Mouse (Mus musculus) CH12.LX (cell line): Measurements from ENCODE around the gene Sez6l2. TPM values are rescaled to one million over a fixed set of nuclear protein-coding genes. Genes with fewer than 3 reads are reported as not detected.

ENCODE experiments used
- DNase-seq: peaks from one replicate; pipeline ENCODE4 v3.0.0-alpha.2; 2013; ENCODE audit errors: extremely low read depth
- H3K27ac ChIP-seq: 2 replicates; pipeline ENCODE4 v1.5.1; 2012; ENCODE audit warnings: low read depth, mild to moderate bottlenecking, control low read depth, moderate library complexity; ENCODE audit not compliant: insufficient read depth
- H3K27me3 ChIP-seq: replicated peaks from 2 replicates; pipeline ENCODE3; 2012; ENCODE audit warnings: inconsistent platforms
- H3K36me3 ChIP-seq, 2 experiments: replicated peaks in 1 of 2; 2 replicates each; pipeline versions ENCODE3 to v1.6.1; 2012; ENCODE audit warnings: inconsistent platforms in 1 of 2, low read length in 1 of 2, mild to moderate bottlenecking in 1 of 2, mixed read lengths in 1 of 2, moderate library complexity in 1 of 2; ENCODE audit not compliant: control insufficient read depth in 1 of 2, insufficient read depth in 1 of 2
- H3K4me1 ChIP-seq, 2 experiments: 2 replicates each; pipeline ENCODE4 v1.6.1; 2012; ENCODE audit warnings: inconsistent platforms in 1 of 2, moderate library complexity in 1 of 2; ENCODE audit not compliant: insufficient read depth in 2 of 2, control insufficient read depth in 1 of 2
- H3K4me2 ChIP-seq: 2 replicates; pipeline ENCODE4 v1.6.1; 2012; ENCODE audit warnings: low read depth, mild to moderate bottlenecking, control low read depth; ENCODE audit not compliant: poor library complexity, insufficient read depth, severe bottlenecking
- H3K4me3 ChIP-seq, 3 experiments: fragments of 150-350 bp in 1 of 3; sonication (generic) in 1 of 3; replicated peaks in 1 of 3; 2 replicates each; pipeline versions ENCODE3 to v1.5.1; 2011 to 2012; ENCODE audit warnings: low read depth in 2 of 3, low read length in 2 of 3, mild to moderate bottlenecking in 2 of 3, moderate library complexity in 2 of 3, control low read depth in 1 of 3, improper control_type of control experiment in 1 of 3, inconsistent platforms in 1 of 3, mixed read lengths in 1 of 3; ENCODE audit not compliant: poor library complexity in 1 of 3
- H3K79me2 ChIP-seq: replicated peaks from 2 replicates; pipeline ENCODE4 v1.6.1; 2012; ENCODE audit warnings: mild to moderate bottlenecking, moderate library complexity; ENCODE audit not compliant: control insufficient read depth, poor library complexity, insufficient read depth, severe bottlenecking; ENCODE audit errors: extremely low read depth
- H3K9ac ChIP-seq: 2 replicates; pipeline ENCODE4 v1.6.1; 2012; ENCODE audit warnings: low read depth, mild to moderate bottlenecking, control low read depth, moderate library complexity; ENCODE audit not compliant: insufficient read depth
- H3K9me3 ChIP-seq: replicated peaks from 2 replicates; pipeline ENCODE3; 2012; ENCODE audit warnings: low read length, inconsistent platforms, mixed read lengths
- CHD1 ChIP-seq: IDR thresholded peaks from 2 replicates; pipeline ENCODE4 v1.6.1; 2012; ENCODE audit warnings: low read depth, low read length, improper control_type of control experiment, inconsistent platforms
- CTCF ChIP-seq, 2 experiments: IDR thresholded peaks in 1 of 2; conservative IDR thresholded peaks in 1 of 2; 2 replicates each; pipeline ENCODE4 v1.5.1; 2011 to 2012; ENCODE audit warnings: low read depth in 2 of 2, low read length in 2 of 2, improper control_type of control experiment in 1 of 2, inconsistent platforms in 1 of 2, mild to moderate bottlenecking in 1 of 2, moderate library complexity in 1 of 2
- E2F4 ChIP-seq: IDR thresholded peaks from 2 replicates; pipeline ENCODE4 v1.6.1; 2011; ENCODE audit warnings: low read depth, low read length, improper control_type of control experiment; ENCODE audit not compliant: insufficient replicate concordance
- EP300 ChIP-seq: IDR thresholded peaks from 2 replicates; pipeline ENCODE4 v1.6.1; 2011; ENCODE audit warnings: low read length, improper control_type of control experiment
- ETS1 ChIP-seq: conservative IDR thresholded peaks from 2 replicates; pipeline ENCODE4 v1.6.1; 2012; ENCODE audit warnings: low read depth, mild to moderate bottlenecking, inconsistent platforms, low read length, improper control_type of control experiment, moderate library complexity
- GABPA ChIP-seq: IDR thresholded peaks from 2 replicates; pipeline ENCODE4 v1.6.1; 2012; ENCODE audit warnings: low read depth, low read length, improper control_type of control experiment, inconsistent platforms; ENCODE audit not compliant: insufficient replicate concordance
- HCFC1 ChIP-seq: IDR thresholded peaks from 2 replicates; pipeline ENCODE4 v1.6.1; 2012; ENCODE audit warnings: low read depth, mild to moderate bottlenecking, inconsistent platforms, low read length, improper control_type of control experiment
- JUN ChIP-seq: IDR thresholded peaks from 2 replicates; pipeline ENCODE4 v1.6.1; 2011; ENCODE audit warnings: low read depth, mild to moderate bottlenecking, low read length, improper control_type of control experiment, moderate library complexity; ENCODE audit not compliant: insufficient read depth
- JUND ChIP-seq: conservative IDR thresholded peaks from 2 replicates; pipeline ENCODE4 v1.6.1; 2011; ENCODE audit warnings: low read depth, low read length, improper control_type of control experiment
- KAT2A ChIP-seq: IDR thresholded peaks from 2 replicates; pipeline ENCODE4 v1.6.1; 2012; ENCODE audit warnings: low read length, improper control_type of control experiment, inconsistent platforms; ENCODE audit not compliant: insufficient replicate concordance
- MAX ChIP-seq: IDR thresholded peaks from 2 replicates; pipeline ENCODE4 v1.6.1; 2011; ENCODE audit warnings: low read length, improper control_type of control experiment
- MXI1 ChIP-seq: IDR thresholded peaks from 2 replicates; pipeline ENCODE4 v1.6.1; 2011; ENCODE audit warnings: mild to moderate bottlenecking, low read depth, low read length, improper control_type of control experiment
- NELFE ChIP-seq: IDR thresholded peaks from 2 replicates; pipeline ENCODE4 v1.6.1; 2011; ENCODE audit warnings: low read depth, low read length, improper control_type of control experiment
- NRF1 ChIP-seq: IDR thresholded peaks from 2 replicates; pipeline ENCODE4 v1.6.1; 2014; ENCODE audit warnings: low read depth, mild to moderate bottlenecking, inconsistent platforms, low read length, improper control_type of control experiment, moderate library complexity
- RCOR1 ChIP-seq: conservative IDR thresholded peaks from 2 replicates; pipeline ENCODE4 v1.6.1; 2012; ENCODE audit warnings: low read depth, mild to moderate bottlenecking, inconsistent platforms, low read length, improper control_type of control experiment
- UBTF ChIP-seq: IDR thresholded peaks from 2 replicates; pipeline ENCODE4 v1.6.1; 2012; ENCODE audit warnings: low read depth, mild to moderate bottlenecking, inconsistent platforms, low read length, improper control_type of control experiment, moderate library complexity
- USF1 ChIP-seq: IDR thresholded peaks from 2 replicates; pipeline ENCODE4 v1.6.1; 2014; ENCODE audit warnings: low read depth, mild to moderate bottlenecking, inconsistent platforms, low read length, improper control_type of control experiment
- USF2 ChIP-seq: conservative IDR thresholded peaks from 2 replicates; pipeline ENCODE4 v1.6.1; 2011; ENCODE audit warnings: low read depth, low read length, improper control_type of control experiment
- ZMIZ1 ChIP-seq: IDR thresholded peaks from 2 replicates; pipeline ENCODE4 v1.6.1; 2012; ENCODE audit warnings: low read depth, mild to moderate bottlenecking, inconsistent platforms, low read length, improper control_type of control experiment
- ZNF384 ChIP-seq: IDR thresholded peaks from 2 replicates; pipeline ENCODE4 v1.6.1; 2012; ENCODE audit warnings: low read depth, low read length, improper control_type of control experiment, inconsistent platforms
- dilution Hi-C: fragments of 300-500 bp; cut with MboI; formaldehyde crosslinking; loops from 2 replicates; pipeline ENCODE4 v1.14.3; 2020; ENCODE audit warnings: low sequenced_read_pairs; ENCODE audit not compliant: extremely low pct_unique_long_range_greater_than_20kb, extremely low pct_ligation_motif_present
- in situ Hi-C: fragments of 300-500 bp; cut with MboI; formaldehyde crosslinking; loops from 3 replicates; pipeline ENCODE4 v1.14.3; 2019; ENCODE audit warnings: low sequenced_read_pairs, low pct_ligation_motif_present, low pct_unique_long_range_greater_than_20kb, mixed read lengths
- polyA plus RNA-seq: library from polyadenylated mRNA; unstranded; fragments of >175 nt; gene quantifications from 2 replicates; pipeline ENCODE4 v1.2.1, GENCODE M21; 2012; ENCODE audit warnings: low read depth; ENCODE audit not compliant: insufficient read length
- total RNA-seq, 2 experiments: library from RNA; depleted of rRNA; stranded (reverse); fragments of 300-350 nt in 1 of 2; fragments of >200 nt in 1 of 2; gene quantifications; 2 replicates each; pipeline ENCODE4 v1.2.3; 2012 to 2014

Sez6l2 gene
- total and polyA plus RNA-seq, 3 experiments = 7.2 to 29.3 (median 9.9) TPM

- Histone ChIP-seq H3K36me3 (peaks cover 6 to 36% of the 10 kb centered on the region in 2 experiments), H3K79me2 (peaks cover 14% of the 10 kb centered on the region), H3K9ac (no peak overlapping the region), H3K27ac (no peak overlapping the region), H3K4me2 (no peak overlapping the region), H3K9me3 (no peaks in the 10 kb centered on the region), H3K4me1 (peaks cover 35 to 72% of the 10 kb centered on the region in 2 experiments), H3K27me3 (no peaks in the 10 kb centered on the region), H3K4me3 (no peak overlapping the region)
- DNase-seq = no peak
- dilution Hi-C loops (no loop called here), in situ Hi-C loops (loop anchor here (10.0 kb wide), 1 partner anchor 308 kb away; the partner anchor contains the start of gene Coro1a)
- TF ChIP-seq ZNF384 (no peak), NRF1 (no peak), UBTF (no peak), EP300 (no peak), GABPA (no peak), MAX (no peak), JUND (no peak), NELFE (no peak), ZMIZ1 (no peak), RCOR1 (no peak), USF2 (no peak), E2F4 (no peak), JUN (no peak), USF1 (no peak), ETS1 (no peak), KAT2A (no peak), MXI1 (no peak), CHD1 (no peak), HCFC1 (no peak)
- TF ChIP-seq, all 38 proteins: peak for 0
Measured at GRCm38 (mm10) chr7:127012374-127012773, 62.0 kb downstream of the Sez6l2 start.

- Histone ChIP-seq H3K27me3 (no peaks in the 10 kb centered on the region), H3K4me1 (peaks cover 31 to 72% of the 10 kb centered on the region in 2 experiments), H3K27ac (no peak overlapping the region), H3K4me2 (0 out of 2 replicates have a peak overlapping the region, but pooled peaks have one; percentile 60), H3K79me2 (peaks cover 14% of the 10 kb centered on the region), H3K9ac (no peak overlapping the region), H3K36me3 (peaks cover 6 to 36% of the 10 kb centered on the region in 2 experiments), H3K4me3 (no peak overlapping the region), H3K9me3 (no peaks in the 10 kb centered on the region)
- dilution Hi-C loops = no loop called here
- DNase-seq = no peak
- TF ChIP-seq CTCF (conservative IDR thresholded peaks at IDR 0.05 in 1 of 2, IDR thresholded peaks at IDR 0.05 in 1 of 2; ENCODE audit: low read depth in 2 of 2, low read length in 2 of 2) (no peak), MXI1 (no peak)
- in situ Hi-C loops = loop anchor here (10.0 kb wide), 1 partner anchor 308 kb away; the partner anchor contains the start of gene Coro1a
Measured at GRCm38 (mm10) chr7:127012845-127013244, 62.5 kb downstream of the Sez6l2 start.
